Mouse (Mus musculus) urinary bladder, postnatal 14 days (tissue): Measurements from ENCODE around the gene Thsd4.
A peak's percentile ranks its signal among the peaks of the same experiment; 100 is the strongest.

Experiments
- DNase-seq: peaks from one replicate; pipeline ENCODE4 v3.0.0; 2021; ENCODE audit warnings: low spot score

Gene Thsd4

GRCm38 (mm10) chr9:60517148-60517547, 4.7 kb downstream of the Thsd4 start:
- no peak for DNase-seq

GRCm38 (mm10) chr9:60516379-60516778, 5.5 kb downstream of the Thsd4 start:
- peak; percentile 1 for DNase-seq

- no peak for DNase-seq
These were observed 8.5 kb downstream of the Thsd4 start for GRCm38 (mm10) chr9:60513329-60513788.

GRCm38 (mm10) chr9:60510876-60511275, 11.0 kb downstream of the Thsd4 start:
- no peak for DNase-seq

GRCm38 (mm10) chr9:60506136-60506535, 15.7 kb downstream of the Thsd4 start:
- peak; percentile 39 for DNase-seq

GRCm38 (mm10) chr9:60504378-60505285, 17.2 kb downstream of the Thsd4 start:
- DNase-seq: no peak

- no peak for DNase-seq
These were observed 19.6 kb downstream of the Thsd4 start for GRCm38 (mm10) chr9:60502220-60502619.

- DNase-seq: no peak
These were observed 20.2 kb downstream of the Thsd4 start for GRCm38 (mm10) chr9:60501504-60502179.

- DNase-seq: no peak
These were observed 29.4 kb downstream of the Thsd4 start for GRCm38 (mm10) chr9:60492275-60492974.

- no peak for DNase-seq
These were observed 30.3 kb downstream of the Thsd4 start for GRCm38 (mm10) chr9:60491489-60492100.

GRCm38 (mm10) chr9:60491079-60491478, 30.8 kb downstream of the Thsd4 start:
- no peak for DNase-seq

GRCm38 (mm10) chr9:60488816-60489215, 33.0 kb downstream of the Thsd4 start:
- DNase-seq: no peak

GRCm38 (mm10) chr9:60482165-60482564, 39.7 kb downstream of the Thsd4 start:
- DNase-seq: no peak

GRCm38 (mm10) chr9:60480052-60480451, 41.8 kb downstream of the Thsd4 start:
- DNase-seq: peak; percentile 42

GRCm38 (mm10) chr9:60478806-60479205, 43.0 kb downstream of the Thsd4 start:
- no peak for DNase-seq

- peak; percentile 10 for DNase-seq
These were observed 43.7 kb downstream of the Thsd4 start for GRCm38 (mm10) chr9:60477991-60478750.

- no peak for DNase-seq
These were observed 61.5 kb downstream of the Thsd4 start for GRCm38 (mm10) chr9:60460010-60460982.

GRCm38 (mm10) chr9:60458468-60458962, 63.3 kb downstream of the Thsd4 start:
- DNase-seq: no peak

GRCm38 (mm10) chr9:60457359-60458210, 64.3 kb downstream of the Thsd4 start:
- no peak for DNase-seq
